8 mouse cellular contexts compared by ENCODE assay signal in genomic region chr2:106855623-106856350, GRCm38 (mm10).
DNase-seq lines count a peak whose midpoint lies in the region; ATAC-seq lines count a peak whose summit lies in the region.

No protein-coding gene starts in this region.

- WGBS in hindbrain, embryonic 10.5 days: 36% methylated on average over 12 of the region's 12 CpGs
- WGBS in limb, embryonic 15.5 days: 25% methylated on average over 12 of the region's 12 CpGs

- no peak overlapping the region for H3K4me2 ChIP-seq in limb, embryonic 15.5 days

- peaks cover 46% of the 10 kb centered on the region for H3K27me3 ChIP-seq in hindbrain, embryonic 10.5 days (ENCODE audit: insufficient read depth, poor library complexity, severe bottlenecking)
- no peaks in the 10 kb centered on the region for H3K27me3 ChIP-seq in limb, embryonic 15.5 days

- no peaks in the 10 kb centered on the region for H3K9me3 ChIP-seq in hindbrain, embryonic 10.5 days
- H3K9me3 ChIP-seq in limb, embryonic 15.5 days: no peaks in the 10 kb centered on the region

- H3K27ac ChIP-seq in hindbrain, embryonic 10.5 days: peak overlapping the region; percentile 50
- peak overlapping the region; percentile 38; the same call in 1 of the 2 replicates for H3K27ac ChIP-seq in limb, embryonic 15.5 days

- no peak overlapping the region for H3K9ac ChIP-seq in limb, embryonic 15.5 days

- H3K4me3 ChIP-seq in hindbrain, embryonic 10.5 days: no peak overlapping the region
- no peak overlapping the region for H3K4me3 ChIP-seq in limb, embryonic 15.5 days

- no peak for ATAC-seq in limb, embryonic 15.5 days (ENCODE audit: insufficient number of reproducible peaks, low FRiP score, low TSS enrichment, low read depth)

- H3K4me1 ChIP-seq in hindbrain, embryonic 10.5 days (replicated peaks): peaks cover 48% of the 10 kb centered on the region
- H3K4me1 ChIP-seq in limb, embryonic 15.5 days: peaks cover 41% of the 10 kb centered on the region

- peak; percentile 78 for DNase-seq in embryo, embryonic 10 days (ENCODE audit: low spot score)
- no peak for DNase-seq in embryo, embryonic 9.5 days (ENCODE audit: extremely low spot score)
- peak; percentile 37 for DNase-seq in brain, adult 2 months (ENCODE audit: low read depth, low spot score)
- DNase-seq in hindbrain, embryonic 10.5 days (ENCODE audit: low spot score): peak; percentile 49
- peak; percentile 82 for DNase-seq in yolk sac, embryonic 10.5 days (ENCODE audit: low spot score)
- DNase-seq in cerebellum, adult 18-20 months: no peak
- no peak for DNase-seq in frontal cortex, adult 2 months (ENCODE audit: extremely low spot score in 1 of 2, low spot score in 1 of 2)

- no peaks in the 10 kb centered on the region for H3K36me3 ChIP-seq in hindbrain, embryonic 10.5 days
- H3K36me3 ChIP-seq in limb, embryonic 15.5 days: no peaks in the 10 kb centered on the region; the same call in 1 of the 2 replicates

Comparison
In these comparisons a context has a peak if more than half of its experiments do, and no peak if none do; other contexts are left out.
1. DNase-seq: peak in embryo, embryonic 10 days (single experiment), brain, adult 2 months (single experiment), hindbrain, embryonic 10.5 days (single experiment) and yolk sac, embryonic 10.5 days (single experiment); none in embryo, embryonic 9.5 days (single experiment), cerebellum, adult 18-20 months (0 of 2) and frontal cortex, adult 2 months (0 of 2).